Comparison of ENCODE assay signal across 9 mouse cellular contexts in genomic region chr11:119203423-119203822, GRCm38 (mm10). TPM values are rescaled to one million over a fixed set of nuclear protein-coding genes. Genes with fewer than 3 reads are reported as not detected.
DNase-seq lines count a peak whose midpoint lies in the region; ATAC-seq and TF ChIP-seq lines count a peak whose summit lies in the region.
"Had no signal": no experiment of that assay in that cellular context is flagged by ENCODE, and none has a peak within 500 bp of the region (broad histone marks: within the 10 kb centered on the region; RNA-seq: fewer than 3 reads in every experiment).

No protein-coding gene starts in this region.

- ATAC-seq in hindbrain, embryonic 11.5 days (ENCODE audit: low FRiP score) = 0 out of 2 replicates have a peak, but pooled peaks have one; percentile 27
- ATAC-seq in hindbrain, embryonic 12.5 days (ENCODE audit: low FRiP score) = no peak
- 0 out of 2 replicates have a peak, but pooled peaks have one; percentile 9 for ATAC-seq in lung, embryonic 14.5 days (ENCODE audit: insufficient read depth)
- no peak for ATAC-seq in frontal cortex, adult (ENCODE audit: low TSS enrichment)

- peak; percentile 97 for TF ChIP-seq CTCF in E14TG2a.4 (conservative IDR thresholded peaks at IDR 0.05; ENCODE audit: low read length)
- peak; percentile 94 for TF ChIP-seq CTCF in lung, embryonic 14.5 days (IDR thresholded peaks at IDR 0.05; ENCODE audit: low read depth)

- WGBS in hindbrain, embryonic 11.5 days = 45% methylated on average over 5 of the region's 5 CpGs
- 51% methylated on average over 5 of the region's 5 CpGs for WGBS in hindbrain, embryonic 12.5 days
- 41% methylated on average over 5 of the region's 5 CpGs for WGBS in lung, embryonic 14.5 days

- H3K4me2 ChIP-seq in hindbrain, embryonic 11.5 days (replicated peaks; ENCODE audit: low read depth, low read length) = no peak overlapping the region
- no peak overlapping the region for H3K4me2 ChIP-seq in hindbrain, embryonic 12.5 days (replicated peaks)
- no peak overlapping the region for H3K4me2 ChIP-seq in lung, embryonic 14.5 days
- H3K4me2 ChIP-seq: embryonic facial prominence, embryonic 12.5 days; lung, embryonic 15.5 days had no signal

- H3K4me1 ChIP-seq in hindbrain, embryonic 11.5 days (replicated peaks; ENCODE audit: control insufficient read depth, insufficient read depth, low read length) = no peaks in the 10 kb centered on the region
- no peaks in the 10 kb centered on the region; the same call in 1 of the 2 replicates for H3K4me1 ChIP-seq in hindbrain, embryonic 12.5 days
- peaks cover 21% of the 10 kb centered on the region for H3K4me1 ChIP-seq in E14TG2a.4 (replicated peaks; ENCODE audit: low read depth, low read length)
- H3K4me1 ChIP-seq in lung, embryonic 14.5 days (ENCODE audit: insufficient read depth) = no peaks in the 10 kb centered on the region
- H3K4me1 ChIP-seq: embryonic facial prominence, embryonic 12.5 days had no signal

- DNase-seq in hindbrain, embryonic 11.5 days (ENCODE audit: low spot score) = peak; percentile 61
- DNase-seq in c-Kit-negative CD71-positive TER-119-positive erythroid progenitor cells, embryonic 14.5 days (ENCODE audit: low read depth, low spot score) = peak; percentile 22
- DNase-seq in lung, embryonic 14.5 days = peak; percentile 65
- DNase-seq in frontal cortex, postnatal 14 days (ENCODE audit: low spot score in 2 of 2) = no peak

- H3K36me3 ChIP-seq in hindbrain, embryonic 11.5 days (ENCODE audit: control insufficient read depth, insufficient read depth, low read length) = peaks cover 9% of the 10 kb centered on the region; the same call in 1 of the 2 replicates
- peaks cover 38% of the 10 kb centered on the region for H3K36me3 ChIP-seq in hindbrain, embryonic 12.5 days
- H3K36me3 ChIP-seq in E14TG2a.4 (ENCODE audit: insufficient read depth, low read length) = peaks cover 16% of the 10 kb centered on the region
- H3K36me3 ChIP-seq in lung, embryonic 14.5 days (ENCODE audit: insufficient read depth) = peaks cover 41% of the 10 kb centered on the region

- no peak overlapping the region for H3K4me3 ChIP-seq in hindbrain, embryonic 11.5 days (ENCODE audit: low read depth, low read length)
- no peak overlapping the region for H3K4me3 ChIP-seq in hindbrain, embryonic 12.5 days
- no peak overlapping the region for H3K4me3 ChIP-seq in E14TG2a.4 (replicated peaks; ENCODE audit: low read length)
- no peak overlapping the region for H3K4me3 ChIP-seq in lung, embryonic 14.5 days (ENCODE audit: low read depth, low read length)
- H3K4me3 ChIP-seq: embryonic facial prominence, embryonic 12.5 days; lung, embryonic 15.5 days had no signal

- no peak overlapping the region for H3K9ac ChIP-seq in hindbrain, embryonic 11.5 days (ENCODE audit: low read depth, low read length)
- H3K9ac ChIP-seq in hindbrain, embryonic 12.5 days = no peak overlapping the region
- H3K9ac ChIP-seq in lung, embryonic 14.5 days = no peak overlapping the region
- H3K9ac ChIP-seq: embryonic facial prominence, embryonic 12.5 days; lung, embryonic 15.5 days had no signal

- H3K27me3 ChIP-seq in hindbrain, embryonic 11.5 days (ENCODE audit: control insufficient read depth, insufficient read depth, low read length) = no peaks in the 10 kb centered on the region
- no peaks in the 10 kb centered on the region for H3K27me3 ChIP-seq in hindbrain, embryonic 12.5 days
- peaks cover 16% of the 10 kb centered on the region for H3K27me3 ChIP-seq in E14TG2a.4 (ENCODE audit: insufficient read depth, low read length)
- no peaks in the 10 kb centered on the region for H3K27me3 ChIP-seq in lung, embryonic 14.5 days (ENCODE audit: insufficient read depth, low read length)
- H3K27me3 ChIP-seq: embryonic facial prominence, embryonic 12.5 days; lung, embryonic 15.5 days had no signal

- H3K9me3 ChIP-seq in hindbrain, embryonic 11.5 days (ENCODE audit: control insufficient read depth, low read length) = no peaks in the 10 kb centered on the region
- H3K9me3 ChIP-seq in hindbrain, embryonic 12.5 days (replicated peaks) = no peaks in the 10 kb centered on the region
- H3K9me3 ChIP-seq in E14TG2a.4 (ENCODE audit: low read length) = peaks cover 3% of the 10 kb centered on the region; the same call in 1 of the 2 replicates
- H3K9me3 ChIP-seq in lung, embryonic 14.5 days (ENCODE audit: low read depth, low read length) = no peaks in the 10 kb centered on the region
- H3K9me3 ChIP-seq: embryonic facial prominence, embryonic 12.5 days; lung, embryonic 15.5 days had no signal

- H3K27ac ChIP-seq in hindbrain, embryonic 11.5 days (ENCODE audit: low read depth, low read length) = no peak overlapping the region
- H3K27ac ChIP-seq in hindbrain, embryonic 12.5 days = no peak overlapping the region
- H3K27ac ChIP-seq in lung, embryonic 14.5 days (ENCODE audit: low read depth) = no peak overlapping the region
- H3K27ac ChIP-seq: embryonic facial prominence, embryonic 12.5 days; lung, embryonic 15.5 days had no signal

RNA-seq across cellular contexts. Expression of gene Tbc1d16, which starts 24.9 kb away (rescaled TPM):
- 16.9 and 20.7 TPM in 2 replicates for polyA plus RNA-seq in hindbrain, embryonic 11.5 days (2014; fragmentation: Nextera tagmentation; extraction: Ambion mirVana)
- 34.7 and 36.7 TPM in 2 replicates for polyA plus RNA-seq in hindbrain, embryonic 12.5 days (2016; fragmentation: Nextera tagmentation; extraction: Ambion mirVana)
- 17.1 and 17.5 TPM in 2 replicates for polyA plus RNA-seq in lung, embryonic 14.5 days (2014; fragmentation: Nextera tagmentation; extraction: Ambion mirVana)

RNA-seq across cellular contexts. Expression of gene Ccdc40, which starts 24.9 kb away (rescaled TPM):
- polyA plus RNA-seq in hindbrain, embryonic 11.5 days (2014; fragmentation: Nextera tagmentation; extraction: Ambion mirVana) = 16.5 and 19.3 TPM in 2 replicates
- polyA plus RNA-seq in hindbrain, embryonic 12.5 days (2016; fragmentation: Nextera tagmentation; extraction: Ambion mirVana) = 19.1 and 20.5 TPM in 2 replicates
- 1.7 and 1.9 TPM in 2 replicates for polyA plus RNA-seq in lung, embryonic 14.5 days (2014; fragmentation: Nextera tagmentation; extraction: Ambion mirVana)

Comparison
In these comparisons a context has a peak if more than half of its experiments do, and no peak if none do; other contexts are left out.
1. ATAC-seq: peak in hindbrain, embryonic 11.5 days (single experiment) and lung, embryonic 14.5 days (single experiment); none in hindbrain, embryonic 12.5 days (single experiment) and frontal cortex, adult (single experiment).
2. DNase-seq: peak in hindbrain, embryonic 11.5 days (single experiment), c-Kit-negative CD71-positive TER-119-positive erythroid progenitor cells, embryonic 14.5 days (single experiment) and lung, embryonic 14.5 days (single experiment); none in frontal cortex, postnatal 14 days (0 of 2).